Mouse (Mus musculus) midbrain, embryonic 16.5 days (tissue): Measurements from ENCODE around the gene Smurf2. TPM values are rescaled to one million over a fixed set of nuclear protein-coding genes. Genes with fewer than 3 reads are reported as not detected.

Source experiments
- ATAC-seq: fragments of 200-750 bp; cut with Nextera tagmentation; 2 replicates; pipeline ENCODE4 v1.8.0; 2017; ENCODE audit warnings: moderate TSS enrichment
- H3K27ac ChIP-seq: fragments of 300-500 bp; sonication (generic); 2 replicates; pipeline ENCODE4 v1.5.1; 2014; ENCODE audit warnings: mild to moderate bottlenecking, low read length, mixed read lengths
- H3K27me3 ChIP-seq: fragments of 300-500 bp; sonication (generic); 2 replicates; pipeline ENCODE4 v1.6.1; 2014; ENCODE audit warnings: low read depth, low read length, mixed read lengths; ENCODE audit not compliant: control insufficient read depth, insufficient read depth
- H3K36me3 ChIP-seq: fragments of 300-500 bp; sonication (generic); 2 replicates; pipeline ENCODE4 v1.6.1; 2014; ENCODE audit warnings: mild to moderate bottlenecking, low read length, moderate library complexity, mixed read lengths; ENCODE audit not compliant: control insufficient read depth, insufficient read depth
- H3K4me1 ChIP-seq: fragments of 300-500 bp; sonication (generic); 2 replicates; pipeline ENCODE4 v1.6.1; 2014; ENCODE audit warnings: mild to moderate bottlenecking, low read length, mixed read lengths; ENCODE audit not compliant: control insufficient read depth, insufficient read depth
- H3K4me2 ChIP-seq: fragments of 300-500 bp; sonication (generic); 2 replicates; pipeline ENCODE4 v1.6.1; 2014; ENCODE audit warnings: mild to moderate bottlenecking, low read length, mixed read lengths
- H3K4me3 ChIP-seq: fragments of 300-500 bp; sonication (generic); 2 replicates; pipeline ENCODE4 v1.5.1; 2014; ENCODE audit warnings: low read depth, mild to moderate bottlenecking, low read length, moderate library complexity, mixed read lengths
- H3K9ac ChIP-seq: fragments of 300-500 bp; sonication (generic); 2 replicates; pipeline ENCODE4 v1.6.1; 2014; ENCODE audit warnings: low read depth, low read length, mixed read lengths
- H3K9me3 ChIP-seq: fragments of 300-500 bp; sonication (generic); replicated peaks from 2 replicates; pipeline ENCODE4 v1.6.1; 2014; ENCODE audit warnings: mild to moderate bottlenecking, low read length, mixed read lengths; ENCODE audit not compliant: control insufficient read depth, poor library complexity, severe bottlenecking
- WGBS: fragments of 180-500 bp; shearing (Covaris S2); extraction: QIAGEN DNeasy Blood & Tissue Kit; methylation state at CpG from one replicate; pipeline ENCODE4 v1.1.7; 2014; 5-methylcytosine and 5-hydroxymethylcytosine counted together
- polyA plus RNA-seq: library from polyadenylated mRNA; unstranded; fragments of >200 nt; fragmentation: Nextera tagmentation; extraction: Ambion mirVana; gene quantifications from 2 replicates; pipeline ENCODE4 v1.2.1, GENCODE M21; 2015

Gene Smurf2
- polyA plus RNA-seq, 1 experiment from 2014 or later, result 11.3 TPM

GRCm38 (mm10) chr11:106779388-106780088 is 141.0 kb downstream of the Smurf2 start, which contains the start of gene Polg2:
Gene Polg2 (minus strand): TSS chr11:106779537.
- H3K4me2 ChIP-seq, result peak within 1 kb of the TSS; percentile 88
- H3K9ac ChIP-seq, result peak within 1 kb of the TSS; percentile 90
- no peaks in the 10 kb centered on the region for H3K27me3 ChIP-seq
- ATAC-seq, result peak; percentile 99
- H3K27ac ChIP-seq, result peak within 1 kb of the TSS; percentile 93
- 2% methylated on average over 30 of the region's 30 CpGs for WGBS
- peaks cover 9% of the 10 kb centered on the region; the same call in 1 of the 2 replicates for H3K4me1 ChIP-seq
- H3K9me3 ChIP-seq, result no peaks in the 10 kb centered on the region
- H3K36me3 ChIP-seq, result peaks cover 29% of the 10 kb centered on the region
- H3K4me3 ChIP-seq, result peak within 1 kb of the TSS; percentile 73

- peak; percentile 79 for ATAC-seq
- Histone ChIP-seq H3K27ac (peak overlapping the region; percentile 93), H3K9ac (peak overlapping the region; percentile 90), H3K9me3 (no peaks in the 10 kb centered on the region), H3K27me3 (no peaks in the 10 kb centered on the region), H3K4me1 (peaks cover 9% of the 10 kb centered on the region; the same call in 1 of the 2 replicates), H3K4me2 (peak overlapping the region; percentile 88), H3K4me3 (peak overlapping the region; percentile 73), H3K36me3 (peaks cover 24% of the 10 kb centered on the region)
- WGBS, result 3% methylated on average over 39 of the region's 39 CpGs
Measured at GRCm38 (mm10) chr11:106778589-106779387, 141.7 kb downstream of the Smurf2 start.

GRCm38 (mm10) chr11:106778132-106778531 is 142.4 kb downstream of the Smurf2 start:
- H3K4me1 ChIP-seq, result peaks cover 9% of the 10 kb centered on the region; the same call in 1 of the 2 replicates
- H3K27me3 ChIP-seq, result no peaks in the 10 kb centered on the region
- WGBS, result 94% methylated on average over 7 of the region's 7 CpGs
- H3K9ac ChIP-seq, result no peak overlapping the region
- no peak overlapping the region for H3K4me3 ChIP-seq
- H3K36me3 ChIP-seq, result peaks cover 18% of the 10 kb centered on the region
- H3K27ac ChIP-seq, result no peak overlapping the region
- no peaks in the 10 kb centered on the region for H3K9me3 ChIP-seq
- H3K4me2 ChIP-seq, result no peak overlapping the region
- ATAC-seq, result no peak

- Histone ChIP-seq H3K36me3 (peaks cover 13% of the 10 kb centered on the region), H3K27me3 (no peaks in the 10 kb centered on the region), H3K27ac (no peak overlapping the region), H3K4me3 (no peak overlapping the region), H3K9ac (no peak overlapping the region), H3K4me1 (peaks cover 9% of the 10 kb centered on the region; the same call in 1 of the 2 replicates), H3K4me2 (no peak overlapping the region), H3K9me3 (no peaks in the 10 kb centered on the region)
- 96% methylated on average over 3 of the region's 3 CpGs for WGBS
- ATAC-seq, result no peak
Measured at GRCm38 (mm10) chr11:106777395-106777794, 143.1 kb downstream of the Smurf2 start.

- no peaks in the 10 kb centered on the region for H3K9me3 ChIP-seq
- no peak for ATAC-seq
- no peak overlapping the region for H3K4me3 ChIP-seq
- no peaks in the 10 kb centered on the region for H3K27me3 ChIP-seq
- peaks cover 15% of the 10 kb centered on the region for H3K36me3 ChIP-seq
- H3K27ac ChIP-seq, result no peak overlapping the region
- WGBS, result 97% methylated on average over 4 of the region's 4 CpGs
- no peak overlapping the region for H3K9ac ChIP-seq
- no peak overlapping the region for H3K4me2 ChIP-seq
- H3K4me1 ChIP-seq, result peaks cover 9% of the 10 kb centered on the region; the same call in 1 of the 2 replicates
Measured at GRCm38 (mm10) chr11:106776960-106777359, 143.6 kb downstream of the Smurf2 start.

- H3K4me1 ChIP-seq, result peaks cover 5% of the 10 kb centered on the region; the same call in 1 of the 2 replicates
- 91% methylated on average over 9 of the region's 9 CpGs for WGBS
- H3K27me3 ChIP-seq, result no peaks in the 10 kb centered on the region
- H3K27ac ChIP-seq, result no peak overlapping the region
- H3K9me3 ChIP-seq, result no peaks in the 10 kb centered on the region
- no peak overlapping the region for H3K9ac ChIP-seq
- no peak overlapping the region for H3K4me3 ChIP-seq
- peaks cover 14% of the 10 kb centered on the region for H3K36me3 ChIP-seq
- H3K4me2 ChIP-seq, result no peak overlapping the region
- ATAC-seq, result no peak
Measured at GRCm38 (mm10) chr11:106773061-106773460, 147.5 kb downstream of the Smurf2 start.

- no peak overlapping the region for H3K27ac ChIP-seq
- H3K4me3 ChIP-seq, result no peak overlapping the region
- no peaks in the 10 kb centered on the region for H3K4me1 ChIP-seq
- H3K27me3 ChIP-seq, result no peaks in the 10 kb centered on the region
- no peak overlapping the region for H3K4me2 ChIP-seq
- no peak for ATAC-seq
- H3K9me3 ChIP-seq, result no peaks in the 10 kb centered on the region
- WGBS, result 98% methylated on average over 9 of the region's 9 CpGs
- peaks cover 23% of the 10 kb centered on the region for H3K36me3 ChIP-seq
- H3K9ac ChIP-seq, result no peak overlapping the region
Measured at GRCm38 (mm10) chr11:106770195-106770974, 150.1 kb downstream of the Smurf2 start.
